Mouse (Mus musculus) spleen, adult 2 months (tissue): Measurements from ENCODE around the gene Arhgef3.

ENCODE experiments used
- CTCF ChIP-seq: fragments of 200-500 bp; IDR thresholded peaks from 2 replicates; pipeline ENCODE4 v1.5.1; 2011; ENCODE audit warnings: mild to moderate bottlenecking, inconsistent platforms; ENCODE audit not compliant: insufficient read depth, insufficient read length, insufficient replicate concordance; ENCODE audit errors: extremely low read depth
- POLR2A ChIP-seq: fragments of 200-500 bp; IDR thresholded peaks from 2 replicates; pipeline ENCODE4 v1.6.1; 2011; ENCODE audit warnings: low read depth, low read length, inconsistent platforms

DNA sequence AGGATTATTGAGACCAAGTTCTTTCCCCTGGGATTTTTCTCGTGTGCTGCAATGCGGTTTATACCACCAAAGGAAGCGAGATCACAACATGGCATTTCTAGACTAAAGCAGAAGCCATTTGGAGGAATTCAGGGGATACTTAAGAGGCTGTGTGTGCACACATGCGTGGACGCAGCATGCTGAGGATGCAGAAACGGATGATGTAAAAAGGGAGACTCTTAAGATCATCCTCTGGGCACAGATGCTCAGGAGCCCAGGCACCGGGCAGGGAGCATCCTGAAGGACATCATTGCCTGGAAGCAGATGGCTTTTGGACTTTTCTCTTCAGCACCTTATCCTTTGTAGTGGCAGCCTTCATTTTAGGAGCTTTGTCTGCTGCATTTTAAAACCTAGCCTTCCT is 246.2 kb downstream of the Arhgef3 start:
- TF ChIP-seq POLR2A (no peak), CTCF (no peak)
